Mouse (Mus musculus) right cerebral cortex, adult 18-20 months (tissue): Measurements from ENCODE around the gene Tchhl1.

Experiments used
- DNase-seq: peaks from one replicate; pipeline ENCODE4 v3.0.0; 2022; ENCODE audit warnings: mixed read lengths

Tchhl1 gene

GRCm38 (mm10) chr3:93505960-93506863 is 37.7 kb downstream of the Tchhl1 start:
- DNase-seq = no peak

- DNase-seq = no peak
Measured at GRCm38 (mm10) chr3:93506881-93507325, 38.3 kb downstream of the Tchhl1 start.

- DNase-seq = no peak
Measured at GRCm38 (mm10) chr3:93509301-93509700, 40.7 kb downstream of the Tchhl1 start.

GRCm38 (mm10) chr3:93511036-93511435 is 42.5 kb downstream of the Tchhl1 start:
- no peak for DNase-seq

- no peak for DNase-seq
Measured at GRCm38 (mm10) chr3:93511801-93512200, 43.2 kb downstream of the Tchhl1 start.

- DNase-seq = no peak
Measured at GRCm38 (mm10) chr3:93512386-93513101, 44.0 kb downstream of the Tchhl1 start.

GRCm38 (mm10) chr3:93514628-93515027 is 46.1 kb downstream of the Tchhl1 start:
- no peak for DNase-seq

GRCm38 (mm10) chr3:93517343-93517742 is 48.8 kb downstream of the Tchhl1 start:
- no peak for DNase-seq

- no peak for DNase-seq
Measured at GRCm38 (mm10) chr3:93519856-93520329, 51.3 kb downstream of the Tchhl1 start.

GRCm38 (mm10) chr3:93520330-93521193 is 52.0 kb downstream of the Tchhl1 start, which contains the start of gene S100a11:
Gene S100a11, plus strand, starts transcription at chr3:93520488.
- no peak for DNase-seq
